Mouse (Mus musculus) forebrain, embryonic 10.5 days (tissue): ENCODE results near the gene Ctnnd2. TPM values are rescaled to one million over a fixed set of nuclear protein-coding genes. Genes with fewer than 3 reads are reported as not detected.

ENCODE experiments used
- DNase-seq: peaks from one replicate; pipeline ENCODE4 v3.0.0-alpha.2; 2017; ENCODE audit warnings: low spot score; ENCODE audit errors: extremely low spot score
- H3K27ac ChIP-seq: fragments of 300-500 bp; sonication (generic); 2 replicates; pipeline ENCODE4 v1.5.1; 2016; ENCODE audit warnings: mild to moderate bottlenecking
- H3K27me3 ChIP-seq: fragments of 300-500 bp; sonication (generic); 2 replicates; pipeline ENCODE4 v1.6.1; 2016; ENCODE audit warnings: mild to moderate bottlenecking; ENCODE audit not compliant: poor library complexity, severe bottlenecking
- H3K36me3 ChIP-seq: fragments of 300-500 bp; sonication (generic); replicated peaks from 2 replicates; pipeline ENCODE4 v1.6.1; 2016; ENCODE audit warnings: mild to moderate bottlenecking, moderate library complexity
- H3K4me1 ChIP-seq: fragments of 300-500 bp; sonication (generic); 2 replicates; pipeline ENCODE4 v1.6.1; 2016
- H3K4me3 ChIP-seq: fragments of 300-500 bp; sonication (generic); 2 replicates; pipeline ENCODE4 v1.5.1; 2016; ENCODE audit warnings: mild to moderate bottlenecking, moderate library complexity
- H3K9me3 ChIP-seq: fragments of 300-500 bp; sonication (generic); 2 replicates; pipeline ENCODE4 v1.6.1; 2016; ENCODE audit warnings: mild to moderate bottlenecking, moderate library complexity
- WGBS: fragments of 180-500 bp; shearing (Covaris S2); methylation state at CpG from one replicate; pipeline ENCODE4 v1.1.7; 2016; 5-methylcytosine and 5-hydroxymethylcytosine counted together
- polyA plus RNA-seq: library from polyadenylated mRNA; unstranded; fragments of >200 nt; fragmentation: Nextera tagmentation; extraction: Ambion mirVana; gene quantifications from 2 replicates; pipeline ENCODE4 v1.2.1, GENCODE M21; 2016

Ctnnd2 gene
- polyA plus RNA-seq, 1 experiment from 2014 or later, result 25.3 TPM

GRCm38 (mm10) chr15:30931906-30932305 lies 759.5 kb downstream of the Ctnnd2 start:
- 93% methylated on average over 5 of the region's 5 CpGs for WGBS
- DNase-seq, result no peak
- Histone ChIP-seq H3K4me3 (no peak overlapping the region), H3K36me3 (peaks cover 3% of the 10 kb centered on the region; the same call in 1 of the 2 replicates), H3K4me1 (no peaks in the 10 kb centered on the region), H3K9me3 (peaks cover 9% of the 10 kb centered on the region), H3K27ac (no peak overlapping the region), H3K27me3 (no peaks in the 10 kb centered on the region)

DNA sequence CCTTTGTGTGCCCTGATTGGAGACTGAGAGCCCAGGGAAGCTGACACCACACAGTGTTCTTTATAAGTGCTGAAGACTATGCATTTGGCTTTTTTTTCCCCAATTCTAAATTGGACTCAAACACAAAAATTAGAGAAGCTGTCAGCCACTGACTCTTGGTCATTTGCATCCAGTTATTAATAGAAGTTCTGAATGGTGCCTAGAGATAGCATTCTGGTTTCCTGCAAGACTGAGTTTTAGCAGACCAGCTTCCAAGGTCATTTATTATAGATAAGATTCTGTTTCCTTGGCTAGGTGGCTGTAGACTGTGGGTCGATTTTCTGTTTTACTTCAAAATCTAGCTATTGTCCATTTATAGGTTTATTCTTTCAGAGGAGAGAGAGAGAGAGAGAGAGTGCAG lies 773.5 kb downstream of the Ctnnd2 start:
- Histone ChIP-seq H3K4me3 (no peak overlapping the region), H3K27me3 (no peaks in the 10 kb centered on the region), H3K4me1 (peaks cover 8% of the 10 kb centered on the region), H3K9me3 (no peaks in the 10 kb centered on the region), H3K27ac (no peak overlapping the region), H3K36me3 (no peaks in the 10 kb centered on the region)
- WGBS, result 78% methylated on average over 1 of the region's 1 CpGs
- DNase-seq, result no peak

DNA sequence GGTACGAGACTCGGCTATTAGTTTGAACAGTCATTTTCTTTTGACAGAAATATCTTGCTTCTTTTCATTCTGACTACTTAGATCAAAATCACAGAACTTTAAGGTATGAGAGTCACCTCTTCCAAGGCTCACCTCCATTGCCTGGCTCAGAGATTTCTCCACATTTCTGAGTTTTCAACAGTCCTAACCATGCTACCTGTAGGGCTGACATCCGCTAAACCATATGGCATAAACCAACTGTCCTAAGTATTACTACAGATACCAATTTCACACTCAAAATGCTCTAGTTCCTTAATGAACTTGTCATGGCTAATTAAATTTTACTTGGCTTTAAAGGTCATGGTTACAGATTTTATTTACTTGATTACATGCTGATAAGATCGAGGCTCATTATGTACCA lies 786.1 kb downstream of the Ctnnd2 start:
- WGBS, result 97% methylated on average over 4 of the region's 4 CpGs
- H3K36me3 ChIP-seq, result no peaks in the 10 kb centered on the region
- H3K27ac ChIP-seq, result no peak overlapping the region
- H3K27me3 ChIP-seq, result no peaks in the 10 kb centered on the region
- H3K4me3 ChIP-seq, result no peak overlapping the region
- no peaks in the 10 kb centered on the region for H3K4me1 ChIP-seq
- H3K9me3 ChIP-seq, result no peaks in the 10 kb centered on the region
- no peak for DNase-seq

DNA sequence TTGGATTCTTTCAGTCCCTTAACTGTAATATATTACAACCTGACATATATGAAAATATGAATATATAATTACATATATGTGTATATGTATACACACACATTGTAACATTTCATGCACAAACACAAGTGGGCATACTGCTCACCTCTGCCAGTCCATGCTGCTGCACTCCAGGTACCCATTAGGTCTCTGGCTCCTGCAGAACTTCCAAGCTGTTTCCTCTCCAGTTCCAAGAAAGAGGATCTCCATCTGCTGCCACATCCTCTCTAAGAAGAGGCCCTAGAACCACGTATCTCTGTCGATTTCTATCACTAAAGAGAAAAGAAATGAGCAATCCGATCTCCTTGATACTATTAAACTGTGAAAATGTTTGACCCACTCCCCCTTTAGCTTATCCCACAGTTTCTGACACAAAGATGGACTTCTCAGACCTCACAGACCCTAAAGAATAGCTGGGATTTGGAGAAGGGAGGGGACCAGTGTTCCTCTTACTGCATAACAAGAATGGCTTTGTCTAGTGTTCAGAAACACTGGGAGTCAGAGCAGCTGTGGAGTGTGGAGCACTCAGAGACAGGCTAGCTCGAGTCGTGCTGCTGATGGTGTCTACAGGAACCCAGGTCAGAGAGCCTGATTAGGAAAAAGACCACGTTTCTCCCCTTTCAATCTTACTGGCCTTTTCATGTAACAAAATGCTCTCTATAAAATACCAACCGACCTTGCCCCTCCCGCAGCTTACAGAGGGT lies 790.2 kb downstream of the Ctnnd2 start:
- no peaks in the 10 kb centered on the region for H3K36me3 ChIP-seq
- no peaks in the 10 kb centered on the region for H3K4me1 ChIP-seq
- H3K9me3 ChIP-seq, result no peaks in the 10 kb centered on the region
- no peak overlapping the region for H3K27ac ChIP-seq
- no peaks in the 10 kb centered on the region for H3K27me3 ChIP-seq
- 73% methylated on average over 8 of the region's 8 CpGs for WGBS
- DNase-seq, result no peak
- H3K4me3 ChIP-seq, result no peak overlapping the region

DNA sequence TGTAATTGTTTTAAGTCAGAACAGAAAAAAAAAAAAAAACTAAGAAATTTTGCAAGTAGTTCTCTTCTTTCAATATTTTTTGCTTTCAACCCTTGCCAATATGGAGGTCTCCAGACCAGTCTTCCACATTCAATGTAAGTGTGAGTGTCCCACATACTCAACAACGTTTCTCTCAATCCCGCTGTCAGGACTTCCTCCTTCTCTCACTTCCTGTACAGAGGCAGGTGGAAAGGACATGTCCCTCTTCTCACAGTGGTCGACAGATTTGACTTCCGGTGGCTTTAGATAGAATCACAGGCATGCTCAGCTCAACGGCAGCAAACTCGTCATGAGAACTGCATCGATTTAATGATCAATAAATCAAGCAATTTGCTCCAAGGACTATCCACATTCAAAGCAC lies 791.7 kb downstream of the Ctnnd2 start:
- WGBS, result 90% methylated on average over 7 of the region's 7 CpGs

GRCm38 (mm10) chr15:30964865-30965679 lies 792.7 kb downstream of the Ctnnd2 start:
- no peaks in the 10 kb centered on the region for H3K4me1 ChIP-seq
- DNase-seq, result no peak
- H3K27me3 ChIP-seq, result no peaks in the 10 kb centered on the region
- H3K9me3 ChIP-seq, result no peaks in the 10 kb centered on the region
- H3K36me3 ChIP-seq, result no peaks in the 10 kb centered on the region
- 93% methylated on average over 4 of the region's 4 CpGs for WGBS
- no peak overlapping the region for H3K27ac ChIP-seq
- no peak overlapping the region for H3K4me3 ChIP-seq

More for the DNA sequence above, 791.7 kb downstream of the Ctnnd2 start:
- Histone ChIP-seq H3K36me3 (no peaks in the 10 kb centered on the region), H3K4me1 (no peaks in the 10 kb centered on the region), H3K4me3 (no peak overlapping the region), H3K9me3 (no peaks in the 10 kb centered on the region), H3K27me3 (no peaks in the 10 kb centered on the region), H3K27ac (no peak overlapping the region)
- DNase-seq, result no peak

GRCm38 (mm10) chr15:30966826-30967225 lies 794.4 kb downstream of the Ctnnd2 start:
- no peak for DNase-seq
- Histone ChIP-seq H3K4me3 (no peak overlapping the region), H3K9me3 (no peaks in the 10 kb centered on the region), H3K36me3 (no peaks in the 10 kb centered on the region), H3K4me1 (no peaks in the 10 kb centered on the region), H3K27ac (no peak overlapping the region), H3K27me3 (no peaks in the 10 kb centered on the region)
- 95% methylated on average over 7 of the region's 7 CpGs for WGBS

DNA sequence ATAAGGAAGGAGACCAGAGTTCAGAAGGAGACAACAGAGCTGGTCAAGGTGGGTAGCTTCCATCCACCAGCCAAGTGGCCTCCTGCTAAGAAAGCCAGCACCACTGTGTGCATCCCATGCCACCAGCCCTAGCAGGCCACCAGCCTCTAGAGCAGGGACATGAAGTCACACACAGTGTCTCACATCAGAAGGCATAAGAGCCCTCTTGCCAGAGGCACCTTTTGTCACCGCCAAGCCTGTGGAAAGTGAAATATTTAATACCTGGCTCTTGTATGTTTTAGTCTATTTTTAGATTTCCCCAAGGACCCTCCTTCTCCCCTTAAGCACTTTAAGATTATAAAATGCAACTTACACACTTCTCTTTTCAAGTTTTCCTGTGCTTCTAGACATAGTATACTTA lies 802.0 kb downstream of the Ctnnd2 start:
- Histone ChIP-seq H3K27ac (no peak overlapping the region), H3K27me3 (no peaks in the 10 kb centered on the region), H3K36me3 (no peaks in the 10 kb centered on the region), H3K4me3 (no peak overlapping the region), H3K4me1 (peaks cover 7% of the 10 kb centered on the region; the same call in 1 of the 2 replicates), H3K9me3 (no peaks in the 10 kb centered on the region)
- WGBS, result 85% methylated on average over 1 of the region's 1 CpGs
- DNase-seq, result no peak

- WGBS, result 90% methylated on average over 16 of the region's 16 CpGs
Measured at GRCm38 (mm10) chr15:30974991-30975775, 802.8 kb downstream of the Ctnnd2 start.

DNA sequence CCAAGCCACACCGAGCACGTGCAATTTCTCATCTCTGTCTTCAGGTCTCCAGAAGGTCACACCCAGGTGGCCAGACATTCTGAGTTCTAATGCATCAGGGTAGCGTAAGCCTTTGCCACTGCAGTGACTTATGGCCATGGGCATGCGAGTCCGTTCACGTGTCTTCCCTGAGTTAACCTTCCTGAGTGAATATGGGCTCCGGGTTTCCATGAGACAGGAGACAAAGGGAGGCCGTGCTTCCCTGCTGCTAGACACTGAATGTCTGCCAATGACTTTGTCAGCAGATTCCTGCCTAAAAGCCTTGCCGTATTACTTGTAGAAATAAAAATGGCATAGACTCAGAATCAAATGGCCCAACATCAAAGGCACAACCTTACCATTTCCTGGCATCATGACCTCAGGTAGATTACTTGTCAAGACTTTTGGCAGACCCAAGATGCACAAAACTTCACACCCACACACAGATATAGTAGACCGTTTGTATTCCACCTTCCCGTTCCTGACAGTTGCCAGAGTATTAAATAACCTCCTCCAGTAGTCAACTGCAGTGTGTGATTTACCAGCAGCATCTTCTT lies 804.9 kb downstream of the Ctnnd2 start:
- Histone ChIP-seq H3K4me1 (peaks cover 7% of the 10 kb centered on the region; the same call in 1 of the 2 replicates), H3K27ac (no peak overlapping the region), H3K4me3 (no peak overlapping the region), H3K27me3 (no peaks in the 10 kb centered on the region), H3K36me3 (no peaks in the 10 kb centered on the region), H3K9me3 (no peaks in the 10 kb centered on the region)
- WGBS, result 93% methylated on average over 11 of the region's 11 CpGs
- no peak for DNase-seq

More at GRCm38 (mm10) chr15:30974991-30975775, 802.8 kb downstream of the Ctnnd2 start:
- H3K27ac ChIP-seq, result no peak overlapping the region
- DNase-seq, result no peak
- no peak overlapping the region for H3K4me3 ChIP-seq
- H3K4me1 ChIP-seq, result peaks cover 7% of the 10 kb centered on the region; the same call in 1 of the 2 replicates
- no peaks in the 10 kb centered on the region for H3K9me3 ChIP-seq
- no peaks in the 10 kb centered on the region for H3K27me3 ChIP-seq
- no peaks in the 10 kb centered on the region for H3K36me3 ChIP-seq

- no peaks in the 10 kb centered on the region for H3K27me3 ChIP-seq
- 94% methylated on average over 2 of the region's 2 CpGs for WGBS
- no peak overlapping the region for H3K4me3 ChIP-seq
- no peaks in the 10 kb centered on the region for H3K36me3 ChIP-seq
- no peak overlapping the region for H3K27ac ChIP-seq
- no peak for DNase-seq
- no peaks in the 10 kb centered on the region for H3K4me1 ChIP-seq
- H3K9me3 ChIP-seq, result no peaks in the 10 kb centered on the region
Measured at GRCm38 (mm10) chr15:30986890-30987289, 814.5 kb downstream of the Ctnnd2 start.

DNA sequence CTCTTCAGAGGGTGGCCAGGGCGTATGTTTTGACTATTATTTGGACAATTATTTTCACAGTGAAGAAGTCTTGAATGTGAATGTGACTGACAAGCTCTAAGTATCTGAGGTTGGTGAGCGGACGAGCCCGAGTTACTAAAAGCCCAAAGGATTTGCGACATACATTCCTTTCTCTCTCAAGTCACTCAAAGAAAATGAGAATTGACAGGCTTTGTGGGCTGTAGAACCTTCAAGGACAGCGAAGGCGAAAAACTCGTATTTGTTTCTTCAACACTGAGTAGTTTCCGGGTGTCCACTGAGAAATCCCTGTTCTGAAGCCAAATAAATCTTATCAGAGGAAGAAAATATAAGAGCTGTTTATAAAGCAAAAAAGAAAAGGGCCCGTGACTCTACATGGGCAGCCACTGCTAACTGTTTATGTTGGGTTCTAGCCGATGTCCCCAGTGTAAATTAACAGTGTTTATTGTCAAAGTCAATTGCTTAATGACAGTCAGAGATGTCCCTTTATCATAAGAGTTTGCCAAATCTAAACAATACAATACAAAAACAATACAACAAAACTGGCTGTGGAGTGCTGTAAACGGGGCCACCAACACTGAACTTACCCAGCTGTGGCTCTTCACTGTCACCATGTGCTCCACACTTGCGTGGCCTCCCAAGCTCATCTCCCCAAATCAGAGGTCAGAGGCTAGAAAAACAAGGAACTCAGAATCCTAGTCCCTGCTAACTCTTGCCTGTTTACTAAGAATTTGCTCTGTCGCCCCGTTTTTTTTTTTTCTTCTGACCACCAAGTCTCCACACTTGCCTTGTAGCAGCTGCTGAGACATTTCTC lies 818.2 kb downstream of the Ctnnd2 start:
- H3K36me3 ChIP-seq, result no peaks in the 10 kb centered on the region
- no peak for DNase-seq
- H3K27me3 ChIP-seq, result no peaks in the 10 kb centered on the region
- H3K27ac ChIP-seq, result no peak overlapping the region
- H3K4me3 ChIP-seq, result no peak overlapping the region
- H3K4me1 ChIP-seq, result no peaks in the 10 kb centered on the region
- WGBS, result 72% methylated on average over 15 of the region's 15 CpGs
- no peaks in the 10 kb centered on the region for H3K9me3 ChIP-seq
